Mouse (Mus musculus) T-cell, adult 66 days (primary cell): ENCODE data around the gene Ifitm2. TPM values are rescaled to one million over a fixed set of nuclear protein-coding genes. Genes with fewer than 3 reads are reported as not detected.

Experiments used
- total RNA-seq, 2 experiments: library from RNA; stranded (reverse); gene quantifications; 3 replicates in 1 of 2; 4 replicates in 1 of 2; pipeline ENCODE4 v1.2.4; 2023

Ifitm2 gene
- 10 to 100 TPM; 17.0 to 18.4 TPM for total RNA-seq

GRCm38 (mm10) chr7:140955758-140956555 is at the start of gene Ifitm2, which contains the start of gene Gm45717:
Gene Ifitm2, minus strand, starts transcription at chr7:140955987.
Gene Gm45717, minus strand, starts transcription at chr7:140955937.

GRCm38 (mm10) chr7:140966921-140967320 is 11.1 kb upstream of the Ifitm2 start, which contains the start of gene Ifitm1:
Gene Ifitm1, plus strand, starts transcription at chr7:140967221.

GRCm38 (mm10) chr7:140949824-140950530 is 5.8 kb downstream of the Ifitm2 start, which contains the start of gene Ifitm5:
Gene Ifitm5, minus strand, starts transcription at chr7:140950291.

GRCm38 (mm10) chr7:140941222-140942051 is 14.3 kb downstream of the Ifitm2 start, which contains the start of gene Pgghg:
Gene Pgghg, plus strand, starts transcription at chr7:140941391.

GRCm38 (mm10) chr7:140920418-140921029 is 35.3 kb downstream of the Ifitm2 start, which contains the start of gene Nlrp6:
Gene Nlrp6, plus strand, starts transcription at chr7:140920902.

Other genes starting within 250 kb of the Ifitm2 start
- gene Cyp2e1, start 192.2 kb downstream of the Ifitm2 start, total RNA-seq: not detected
- not detected for gene Syce1, start 168.1 kb downstream of the Ifitm2 start, total RNA-seq
- not detected for gene Zfp941, start 133.8 kb downstream of the Ifitm2 start, total RNA-seq
- gene Urah, start 121.0 kb downstream of the Ifitm2 start, total RNA-seq: not detected
- not detected for gene Scgb1c1, start 110.4 kb downstream of the Ifitm2 start, total RNA-seq
- gene Odf3, start 108.2 kb downstream of the Ifitm2 start, total RNA-seq: not detected
- gene Gm45785, start 99.7 kb downstream of the Ifitm2 start, total RNA-seq: not detected
- gene Ric8a, start 99.0 kb downstream of the Ifitm2 start, total RNA-seq: 100 to 1,000 TPM; 109 to 116 TPM
- gene Bet1l, start 98.4 kb downstream of the Ifitm2 start, total RNA-seq: 10 to 100 TPM; 31.2 to 31.7 TPM
- 10 to 100 TPM; 75.3 to 88.5 TPM for gene Psmd13, start 74.0 kb downstream of the Ifitm2 start, total RNA-seq
- 1 to 10 TPM; 8.4 to 9.2 TPM for gene Sirt3, start 73.7 kb downstream of the Ifitm2 start, total RNA-seq
- not detected for gene Cox8b, start 55.5 kb downstream of the Ifitm2 start, total RNA-seq
- under 1 TPM in 1 of 2 experiments, not detected in 1; 0.17 TPM for gene Nlrp6, start 35.1 kb downstream of the Ifitm2 start, total RNA-seq
- 1 to 10 TPM; 7.3 to 8.9 TPM for gene Pgghg, start 14.6 kb downstream of the Ifitm2 start, total RNA-seq
- not detected for gene Ifitm5, start 5.7 kb downstream of the Ifitm2 start, total RNA-seq
- gene Gm45717, start 50 bp downstream of the Ifitm2 start, total RNA-seq: not detected
- gene Ifitm1, start 11.2 kb upstream of the Ifitm2 start, total RNA-seq: 1 to 10 TPM in 1 of 2 experiments, not detected in 1; 5.9 TPM
- gene Ifitm3, start 54.8 kb upstream of the Ifitm2 start, total RNA-seq: 1 to 10 TPM; 1.2 to 5.6 TPM
- gene Ifitm6, start 61.9 kb upstream of the Ifitm2 start, total RNA-seq: not detected
- gene Gm17387, start 73.1 kb upstream of the Ifitm2 start, total RNA-seq: not detected
- 1 to 10 TPM; 1.4 to 2.2 TPM for gene B4galnt4, start 105.1 kb upstream of the Ifitm2 start, total RNA-seq
- gene Pkp3, start 122.2 kb upstream of the Ifitm2 start, total RNA-seq: 10 to 100 TPM; 45.7 to 59.0 TPM
- gene Sigirr, start 144.6 kb upstream of the Ifitm2 start, total RNA-seq: 10 to 100 TPM; 74.9 to 85.3 TPM
- not detected for gene Ano9, start 161.8 kb upstream of the Ifitm2 start, total RNA-seq
- gene Ptdss2, start 166.4 kb upstream of the Ifitm2 start, total RNA-seq: 10 to 100 TPM; 12.0 to 12.5 TPM
- gene Rnh1, start 216.9 kb upstream of the Ifitm2 start, total RNA-seq: 10 to 100 TPM; 35.2 to 41.1 TPM
- gene Hras, start 238.0 kb upstream of the Ifitm2 start, total RNA-seq: 10 to 100 TPM; 38.9 to 45.3 TPM
- 1 to 10 TPM; 4.8 to 5.0 TPM for gene Lrrc56, start 238.2 kb upstream of the Ifitm2 start, total RNA-seq